Mouse (Mus musculus) left cerebral cortex, postnatal 36 days (tissue): ENCODE measurements around the gene Txn2. TPM values are rescaled to one million over a fixed set of nuclear protein-coding genes. Genes with fewer than 3 reads are reported as not detected.
A peak's percentile ranks its signal among the peaks of the same experiment; 100 is the strongest.

Experiments
- DNase-seq, 2 experiments: peaks; one replicate each; pipeline ENCODE4 v3.0.0; 2021 to 2022; ENCODE audit warnings: low spot score in 2 of 2, mixed read lengths in 1 of 2
- intact Hi-C: fragments of 180-260 bp; cut with DNase I; formaldehyde crosslinking; loops from one replicate; pipeline ENCODE4 v1.15.1; 2025
- total RNA-seq, 2 experiments: library from RNA; stranded (reverse); gene quantifications; 2 replicates each; pipeline ENCODE4 v1.2.3; 2021

Gene Txn2
- total RNA-seq, result 100 to 1,000 TPM; 125 to 150 TPM

DNA sequence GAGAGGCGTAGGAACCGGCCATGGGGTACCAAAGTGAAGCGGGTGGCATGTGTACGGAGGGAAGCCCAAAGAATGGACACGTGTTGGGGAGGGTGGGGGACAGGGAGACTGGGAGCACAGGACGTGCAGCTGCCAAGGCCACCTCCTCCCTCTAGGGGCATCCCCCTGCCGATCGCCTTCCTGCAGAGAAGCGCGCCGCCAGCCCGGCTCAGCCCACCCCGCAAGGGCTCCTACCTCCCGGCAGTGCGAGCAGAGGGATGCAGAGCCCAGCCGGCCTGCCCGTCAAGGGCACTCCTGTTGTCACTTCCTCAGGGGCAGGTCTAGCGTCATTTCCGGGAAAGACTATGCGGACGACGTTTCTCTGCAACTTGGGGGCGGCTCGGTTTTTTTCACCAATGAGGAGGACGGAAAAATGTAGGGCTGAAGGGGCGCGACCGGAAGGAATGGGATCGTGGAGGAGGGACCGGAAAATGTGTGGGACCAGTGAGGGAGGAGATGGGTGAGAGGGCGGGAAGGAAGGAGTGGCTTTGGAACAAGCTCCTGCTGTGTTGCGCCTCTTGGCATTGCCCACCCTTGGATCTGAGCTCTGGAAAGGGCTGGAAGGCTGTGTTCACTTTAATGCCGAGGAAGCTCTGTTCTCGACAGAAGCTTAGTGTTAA lies at the start of gene Txn2:
Txn2 (minus strand) TSS at position 334 of the 659 bp plus-strand sequence.
- peak; percentile 97 to 98 for DNase-seq
- intact Hi-C loops, result no loop called here

DNA sequence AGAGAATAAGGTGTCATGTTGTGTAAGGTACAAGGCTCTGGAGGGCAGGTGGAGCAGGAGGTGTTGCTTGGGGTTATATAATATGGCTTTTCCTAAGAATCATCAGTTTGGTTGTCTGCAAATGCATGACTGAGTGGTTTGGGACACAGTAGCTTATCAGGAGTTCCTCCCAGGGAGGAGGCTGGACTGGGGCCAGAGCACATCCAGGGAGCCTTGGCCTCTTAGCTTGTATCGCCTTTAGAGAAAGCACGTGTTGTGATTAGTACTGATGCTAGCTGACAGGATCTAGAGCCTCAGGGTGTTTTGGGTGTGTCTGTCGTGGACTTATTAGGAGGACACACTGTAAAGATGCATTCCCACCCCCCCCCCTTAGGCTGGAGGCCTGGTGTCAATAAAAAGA lies 48.9 kb upstream of the Txn2 start:
- no peak for DNase-seq
- intact Hi-C loops, result loop anchor here (10.0 kb wide), 2 partner anchors 357 to 457 kb away; no protein-coding TSS in a partner anchor

DNA sequence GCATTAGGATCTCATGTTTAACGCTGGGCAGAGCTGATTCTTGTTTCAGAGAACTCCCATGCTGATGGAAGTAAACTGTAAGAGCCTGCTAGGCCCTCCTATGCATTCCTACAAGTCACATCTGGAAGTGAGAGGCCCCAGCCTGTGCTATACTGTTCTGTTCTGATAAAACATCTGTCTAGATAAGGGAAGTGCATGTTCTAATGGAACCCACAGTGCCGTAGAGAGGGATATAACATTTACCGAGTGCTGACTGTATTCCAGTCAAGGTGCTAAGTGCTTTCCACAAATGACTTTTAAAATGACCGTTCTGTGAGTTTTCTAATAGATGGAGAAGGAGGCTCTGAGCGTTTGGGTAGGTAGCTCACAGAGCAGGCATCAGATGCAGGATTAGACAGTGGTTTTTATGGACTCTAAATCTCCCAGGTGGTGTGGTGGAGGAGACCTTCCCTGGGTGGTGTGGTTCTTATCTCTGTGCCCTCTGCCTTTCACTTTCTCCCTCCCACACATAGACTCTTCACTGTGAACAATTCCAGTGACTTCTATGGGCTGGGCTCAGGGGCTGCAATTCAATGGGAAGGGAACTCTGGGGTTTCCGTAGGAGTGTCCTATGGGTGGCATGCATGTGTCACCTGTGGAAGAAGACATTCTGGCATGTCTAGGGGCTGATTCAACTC lies 45.5 kb upstream of the Txn2 start:
- no peak for DNase-seq
- intact Hi-C loops, result loop anchor here (10.0 kb wide), 2 partner anchors 360 to 460 kb away; no protein-coding TSS in a partner anchor

DNA sequence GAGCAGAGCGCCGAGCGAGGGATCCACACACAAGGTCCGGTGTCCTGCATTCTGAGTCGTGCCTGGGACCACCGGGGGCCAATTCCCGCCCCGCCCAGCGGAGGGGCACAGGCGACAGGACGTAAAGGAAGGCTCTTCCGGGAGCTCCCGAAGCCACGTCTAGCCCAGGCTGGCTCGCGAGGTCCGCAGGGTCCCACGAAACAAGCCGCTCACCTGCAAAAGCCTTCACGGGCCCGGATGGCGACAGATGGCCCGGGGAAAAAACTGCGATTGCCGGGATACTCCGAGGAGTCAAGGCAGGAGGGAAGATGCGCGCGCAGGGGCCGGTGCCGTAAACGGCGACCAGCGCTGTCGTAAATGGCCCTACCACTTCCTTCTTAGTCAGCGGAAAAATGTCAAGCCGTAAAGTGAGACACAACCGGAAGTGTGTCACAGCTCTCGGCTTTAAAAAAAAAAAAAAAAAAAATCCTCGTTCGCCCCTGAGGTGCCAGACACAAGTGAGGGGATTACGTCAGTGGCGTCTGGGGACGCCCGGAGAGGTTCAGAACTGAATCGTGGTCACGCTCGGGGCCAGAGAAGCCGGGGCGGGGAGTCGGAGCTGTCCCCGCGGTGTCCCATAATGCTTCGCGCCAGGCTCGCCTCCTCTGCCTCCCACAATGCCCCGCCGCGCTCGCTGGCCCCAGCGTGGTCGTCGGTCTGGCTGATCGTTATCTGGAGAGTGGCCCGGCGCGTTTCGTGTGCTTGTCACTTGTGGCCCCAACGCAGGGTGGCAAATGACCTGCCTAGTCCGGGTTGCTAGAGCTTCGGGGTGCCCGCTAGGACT lies 41.9 kb upstream of the Txn2 start, which contains the start of gene Eif3d:
Eif3d (minus strand) TSS at position 344 of the 823 bp plus-strand sequence.
- peak; percentile 97 to 98 for DNase-seq
- intact Hi-C loops, result loop anchor here (10.0 kb wide), 2 partner anchors 364 to 464 kb away; no protein-coding TSS in a partner anchor

- DNase-seq, result no peak
- intact Hi-C loops, result loop anchor here (10.0 kb wide), 2 partner anchors 365 to 465 kb away; no protein-coding TSS in a partner anchor
These were observed 41.2 kb upstream of the Txn2 start for GRCm38 (mm10) chr15:77969940-77970469.

- no peak for DNase-seq
- intact Hi-C loops, result no loop called here
These were observed 36.3 kb upstream of the Txn2 start for GRCm38 (mm10) chr15:77965117-77965528.

DNA sequence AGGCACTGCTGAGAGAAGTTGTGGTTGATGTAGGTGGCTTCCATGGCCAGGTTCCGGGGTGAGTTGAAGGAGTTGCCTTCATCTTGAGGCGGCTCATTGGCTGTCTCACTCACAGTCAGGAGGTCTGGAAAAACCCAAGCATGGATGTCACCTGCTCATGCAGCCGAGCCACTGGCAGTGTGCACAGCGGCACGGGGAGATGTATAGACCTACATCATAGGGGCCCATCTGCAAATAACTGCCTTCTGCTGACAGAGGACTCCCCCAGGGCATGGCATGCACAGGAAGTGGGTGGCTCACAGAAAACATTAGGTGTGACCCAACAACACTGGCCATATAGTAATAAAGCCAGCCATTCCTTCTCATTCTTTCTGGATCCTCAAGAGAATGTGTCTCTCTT lies 33.6 kb upstream of the Txn2 start:
- intact Hi-C loops, result no loop called here
- no peak for DNase-seq

DNA sequence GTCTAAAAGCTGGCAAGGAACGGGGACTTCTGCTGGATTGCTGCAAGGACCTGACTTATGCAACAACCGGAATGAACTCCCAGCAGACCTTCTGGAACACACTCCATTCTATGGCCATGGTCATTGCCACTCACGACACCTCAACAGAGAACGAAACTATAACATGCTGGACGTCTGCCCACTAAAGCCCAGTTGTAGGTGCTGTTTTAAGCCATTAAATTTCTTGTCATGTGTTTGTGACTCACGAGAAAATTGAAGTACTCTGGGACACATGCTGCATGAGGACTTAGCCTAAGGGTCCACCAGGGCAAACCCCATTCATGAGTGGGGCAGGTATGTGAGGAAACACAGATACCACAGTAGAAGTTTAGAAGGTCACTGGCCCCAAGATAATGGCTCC lies 31.9 kb upstream of the Txn2 start:
- intact Hi-C loops, result no loop called here
- DNase-seq, result no peak

- intact Hi-C loops, result no loop called here
- DNase-seq, result no peak
These were observed 29.3 kb upstream of the Txn2 start for GRCm38 (mm10) chr15:77958071-77958470.

DNA sequence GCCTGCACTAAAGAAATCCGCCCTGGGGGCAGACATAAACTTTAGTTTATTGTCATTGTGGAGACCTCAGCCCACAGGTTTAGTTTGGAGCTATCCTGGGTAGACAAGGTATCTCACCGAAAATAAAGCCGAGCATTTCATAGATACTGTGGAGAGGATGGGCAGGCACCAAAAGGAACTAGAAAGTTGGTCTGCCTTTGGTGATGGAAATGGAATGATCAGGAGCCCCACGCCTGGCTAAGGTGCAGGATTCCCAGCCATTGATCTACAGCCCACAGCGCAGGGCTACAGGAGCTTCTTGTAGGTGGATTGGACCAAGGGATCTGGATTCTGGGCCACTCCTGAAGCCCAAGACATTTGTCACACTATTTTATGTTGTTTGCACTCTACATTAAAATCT lies 28.8 kb upstream of the Txn2 start:
- no peak for DNase-seq
- intact Hi-C loops, result no loop called here

DNA sequence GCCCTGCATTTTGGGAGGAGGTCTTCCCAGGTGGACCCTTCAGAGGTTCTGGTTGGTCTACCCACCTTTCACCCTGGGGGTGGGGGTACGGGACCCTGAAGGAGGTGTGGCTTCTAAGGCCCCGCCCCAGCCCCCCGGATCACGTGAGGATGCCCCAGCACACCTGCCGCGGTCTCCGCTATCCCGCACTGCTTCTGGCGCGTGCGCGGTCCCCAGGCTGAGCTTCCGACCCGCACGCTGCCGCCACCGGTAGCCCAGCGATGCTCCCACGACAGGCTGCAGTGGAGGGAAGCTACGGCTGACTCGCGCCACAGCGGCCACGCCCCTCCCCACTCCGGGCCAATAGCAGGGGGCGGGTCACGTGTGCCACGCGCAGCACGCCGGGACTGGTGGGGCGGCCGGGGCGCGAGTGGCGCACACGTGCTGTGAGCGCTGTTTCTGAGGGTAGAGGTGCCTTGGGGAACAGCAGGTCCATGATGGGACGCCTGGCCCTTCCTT lies 27.6 kb upstream of the Txn2 start, which contains the start of gene Foxred2:
Foxred2 (minus strand) TSS at position 319 of the 498 bp plus-strand sequence.
- intact Hi-C loops, result no loop called here
- DNase-seq, result peak; percentile 84

- intact Hi-C loops, result no loop called here
These were observed 26.9 kb upstream of the Txn2 start for GRCm38 (mm10) chr15:77955440-77956403.

DNA sequence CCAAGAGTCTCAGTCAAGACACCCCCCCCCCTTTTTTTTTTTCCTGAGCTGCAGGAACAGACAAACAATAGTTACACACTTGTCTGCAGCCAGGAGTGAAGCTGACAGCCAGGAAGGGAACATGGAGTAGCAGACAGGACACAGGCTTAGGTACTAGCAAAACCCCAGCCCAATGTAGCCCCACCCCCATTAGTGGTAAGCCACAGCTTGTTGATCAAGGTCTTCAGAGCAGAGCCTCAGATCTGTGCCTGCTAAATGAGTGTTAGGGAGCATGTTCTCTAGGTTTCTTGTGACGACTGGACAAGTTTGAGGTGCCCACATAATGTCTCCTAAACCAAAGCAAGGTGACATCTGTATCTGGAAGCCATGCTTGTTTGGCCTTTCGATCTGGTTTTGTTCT lies 25.6 kb upstream of the Txn2 start:
- intact Hi-C loops, result no loop called here
- no peak for DNase-seq

More at GRCm38 (mm10) chr15:77955440-77956403, 26.9 kb upstream of the Txn2 start:
- DNase-seq, result peak; percentile 32 to 38

DNA sequence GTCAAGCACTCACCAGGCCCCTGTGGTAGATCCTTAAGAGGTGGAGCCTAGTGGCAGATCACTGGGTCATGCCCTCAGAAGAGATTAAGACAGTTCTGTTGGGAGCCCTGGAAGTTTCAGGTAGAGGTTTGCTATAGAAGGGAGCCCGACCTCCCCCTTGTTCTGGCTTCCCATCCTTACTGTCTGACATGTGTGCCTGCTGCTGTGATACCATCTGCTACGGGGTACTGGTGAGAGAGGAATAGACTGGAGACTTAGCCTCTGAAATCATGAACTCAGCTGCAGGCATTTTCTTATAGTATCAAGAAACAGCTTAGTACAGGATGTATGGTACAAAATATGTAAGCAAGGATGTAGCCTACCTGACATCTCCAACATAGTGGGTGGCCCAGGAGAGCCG lies 24.1 kb upstream of the Txn2 start:
- no peak for DNase-seq
- intact Hi-C loops, result no loop called here

- no peak for DNase-seq
These were observed 20.3 kb upstream of the Txn2 start for GRCm38 (mm10) chr15:77949061-77949460.

DNA sequence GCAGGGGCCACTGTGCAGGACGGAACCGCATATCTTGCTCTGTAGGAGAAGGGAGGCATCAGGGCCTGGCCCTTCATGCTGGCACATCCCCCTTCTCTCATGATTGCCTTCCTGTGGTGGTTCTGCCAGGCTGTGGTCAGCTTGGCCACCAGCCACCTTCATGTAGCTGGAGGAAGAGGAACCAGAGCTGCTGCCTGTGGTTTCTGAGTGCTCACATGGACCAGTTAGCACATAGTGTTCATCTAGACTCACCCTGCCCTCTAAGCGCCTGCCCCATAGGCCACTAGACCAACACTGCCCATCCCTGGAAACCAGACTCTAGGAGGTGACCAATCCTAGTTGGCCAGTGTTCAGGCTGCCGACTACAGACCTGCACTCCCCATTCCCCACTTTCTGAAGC lies 16.9 kb upstream of the Txn2 start:
- intact Hi-C loops, result no loop called here
- DNase-seq, result no peak

More at GRCm38 (mm10) chr15:77949061-77949460, 20.3 kb upstream of the Txn2 start:
- intact Hi-C loops, result no loop called here

DNA sequence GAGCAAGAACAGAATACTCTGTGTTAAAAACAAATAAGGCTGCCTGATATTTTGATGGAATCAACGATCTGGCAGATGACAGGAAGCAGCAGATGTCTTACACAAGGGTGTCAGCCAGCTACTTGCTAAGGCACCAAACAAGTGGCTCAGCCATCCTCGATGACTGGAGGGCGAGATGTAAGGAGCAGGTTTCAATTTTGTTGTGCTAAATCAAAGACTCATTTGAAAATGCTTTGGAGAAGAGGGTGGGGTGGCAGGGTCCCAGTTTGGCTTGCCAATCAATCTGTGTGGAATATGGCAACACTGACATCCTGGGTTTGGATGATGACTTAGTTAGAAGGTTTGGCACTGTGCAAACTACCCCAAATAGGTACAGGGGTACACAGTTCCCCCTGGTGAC lies 12.8 kb upstream of the Txn2 start:
- intact Hi-C loops, result no loop called here
- no peak for DNase-seq

DNA sequence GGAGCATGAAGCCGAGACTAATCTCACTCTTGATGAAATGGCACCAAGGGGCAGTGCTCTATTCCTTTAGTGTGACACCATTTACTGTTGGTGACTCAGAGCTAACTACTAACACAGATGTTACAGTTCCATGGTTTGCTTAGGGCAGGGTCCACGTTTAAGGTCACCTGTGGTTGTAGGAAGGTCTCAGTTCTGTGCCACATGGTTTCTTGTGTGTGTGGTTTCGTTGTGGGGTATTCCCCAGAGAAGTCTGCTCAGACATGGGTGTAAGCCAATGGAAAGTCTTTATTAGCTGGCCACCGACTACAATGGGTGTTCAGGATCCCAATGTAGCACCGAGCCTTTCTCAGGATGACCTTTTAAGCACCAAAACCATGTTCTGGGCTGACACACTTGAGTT lies 9.7 kb upstream of the Txn2 start:
- intact Hi-C loops, result no loop called here
- no peak for DNase-seq
